Mouse (Mus musculus): ENCODE data around the gene Cyth1.

Gene Cyth1

GRCm38 (mm10) chr11:118130534-118130933 lies 117.9 kb downstream of the Cyth1 start, which contains the start of gene Dnah17:
Gene Dnah17, minus strand, starts transcription at chr11:118130634.
- in situ Hi-C loops (cut with MboI, MseI): no loop called here

DNA sequence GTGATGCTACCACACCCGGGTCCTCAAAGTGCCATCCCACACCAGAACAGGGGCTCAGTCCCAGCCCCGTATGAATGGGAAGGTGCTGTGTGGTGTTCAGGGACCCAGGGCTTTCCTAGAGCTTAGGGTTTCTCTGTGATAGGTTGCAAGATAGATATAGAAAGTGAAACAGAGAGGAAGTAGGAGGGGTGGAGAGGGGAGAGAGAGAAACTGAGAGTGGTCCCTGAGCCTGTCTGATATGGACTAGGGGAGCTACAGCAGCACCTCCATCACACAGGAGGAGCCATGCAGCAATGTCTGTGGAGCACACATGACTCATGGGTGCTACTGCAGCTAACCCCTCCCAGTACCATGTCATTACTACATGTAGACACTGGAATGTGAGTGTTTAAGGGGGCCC lies 118.6 kb downstream of the Cyth1 start:
- in situ Hi-C loops (cut with MboI, MseI): no loop called here

- in situ Hi-C loops (cut with MboI, MseI): no loop called here
These were observed 126.8 kb downstream of the Cyth1 start for GRCm38 (mm10) chr11:118121592-118121991.

- in situ Hi-C loops (cut with MboI, MseI): no loop called here
These were observed 129.6 kb downstream of the Cyth1 start for GRCm38 (mm10) chr11:118118777-118119176.

GRCm38 (mm10) chr11:118114581-118115110 lies 133.7 kb downstream of the Cyth1 start:
- in situ Hi-C loops (cut with MboI, MseI): no loop called here

DNA sequence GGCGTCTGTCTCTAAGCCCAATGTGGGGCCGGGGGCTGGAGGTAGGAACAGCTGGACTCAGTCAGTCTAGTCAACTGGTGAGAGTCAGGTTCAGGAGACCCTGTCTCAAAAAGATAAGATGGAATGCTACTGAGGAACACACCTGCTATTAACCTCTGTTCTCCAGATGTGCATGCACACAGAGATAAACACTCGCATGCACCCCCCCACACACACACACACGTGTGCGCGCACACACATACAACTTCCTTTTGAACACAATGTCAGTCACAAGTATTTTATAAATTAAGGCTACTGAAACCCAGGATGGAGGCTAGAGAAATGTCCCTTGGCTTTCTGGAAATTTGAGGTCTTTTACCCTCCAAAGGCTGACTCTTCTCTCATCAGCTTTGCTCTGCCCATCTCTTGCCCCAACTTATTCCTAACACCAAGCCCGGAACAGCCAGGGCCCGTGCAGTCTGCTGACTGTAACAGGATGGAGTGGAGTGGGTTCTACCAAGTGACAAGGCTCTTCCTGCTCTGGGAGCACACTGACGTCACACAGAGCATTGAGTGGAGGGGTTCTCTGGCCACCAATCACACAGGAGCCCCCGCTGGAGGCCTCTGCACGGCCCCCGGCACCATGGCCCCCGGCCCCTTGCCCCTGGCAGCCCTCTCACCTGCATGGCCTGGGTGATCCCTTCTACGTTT lies 134.7 kb downstream of the Cyth1 start:
- in situ Hi-C loops (cut with MboI, MseI): no loop called here

DNA sequence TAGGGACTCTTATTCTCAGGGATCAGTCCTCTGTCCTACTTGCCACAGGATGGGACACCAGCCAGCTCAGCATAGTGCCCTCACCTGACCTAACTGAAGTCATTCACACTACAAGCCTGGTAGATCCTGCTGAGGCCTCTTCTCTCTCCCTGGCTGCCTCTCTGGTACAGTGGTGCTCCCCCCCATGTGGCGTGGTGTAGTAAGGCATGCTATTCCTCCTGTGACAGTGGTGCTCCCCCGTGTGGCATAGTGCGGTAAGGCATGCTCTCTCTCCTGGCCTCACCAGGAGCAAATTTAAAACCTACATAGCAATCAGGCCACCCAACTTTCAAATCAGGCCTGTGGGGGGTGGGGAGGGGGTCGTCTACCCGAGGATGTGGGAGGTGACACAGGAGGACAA lies 144.4 kb downstream of the Cyth1 start:
- in situ Hi-C loops (cut with MboI, MseI): no loop called here

GRCm38 (mm10) chr11:118103383-118103782 lies 145.0 kb downstream of the Cyth1 start:
- in situ Hi-C loops (cut with MboI, MseI): no loop called here

GRCm38 (mm10) chr11:118102838-118103237 lies 145.6 kb downstream of the Cyth1 start:
- in situ Hi-C loops (cut with MboI, MseI): no loop called here

DNA sequence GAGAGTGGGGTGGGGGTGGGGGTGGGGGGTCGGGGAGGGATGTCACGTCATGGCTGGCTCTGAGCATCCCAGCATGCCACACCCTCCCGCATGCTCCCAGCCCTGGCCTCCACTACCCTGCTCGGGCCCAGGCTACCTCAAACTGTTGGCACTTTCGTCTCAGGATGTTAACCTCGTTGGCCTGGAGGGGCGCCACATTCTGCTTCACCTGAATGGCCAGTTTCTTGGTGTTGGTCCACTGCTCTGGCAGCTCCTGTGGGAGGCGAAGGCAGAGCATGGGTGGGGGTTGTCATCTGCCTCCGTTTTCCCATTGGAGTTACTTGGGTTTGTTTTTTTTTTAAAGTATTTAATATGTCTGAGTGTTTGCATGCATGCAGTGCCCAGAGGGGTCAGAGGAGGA lies 147.3 kb downstream of the Cyth1 start:
- in situ Hi-C loops (cut with MboI, MseI): no loop called here

- in situ Hi-C loops (cut with MboI, MseI): no loop called here
These were observed 151.7 kb downstream of the Cyth1 start for GRCm38 (mm10) chr11:118096736-118097135.

DNA sequence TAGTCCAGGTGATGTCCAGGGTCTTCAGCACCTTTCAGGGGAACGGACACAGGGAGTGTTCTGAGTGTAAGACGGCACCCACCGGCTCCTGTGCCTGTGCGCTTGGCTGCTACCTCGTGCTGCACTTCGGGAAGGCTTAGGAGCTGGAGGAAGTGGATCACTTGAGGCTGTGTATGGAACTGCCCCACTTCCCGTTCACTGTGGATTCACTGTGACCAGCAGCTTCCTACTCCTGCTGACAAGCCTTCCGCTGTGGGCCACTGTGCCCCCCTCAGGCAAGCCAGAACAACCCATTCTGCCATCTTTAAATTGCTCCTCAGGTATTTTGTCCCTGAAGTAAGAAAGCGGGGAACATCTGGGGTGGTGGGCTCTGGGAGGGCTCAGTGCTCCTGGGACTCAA lies 153.4 kb downstream of the Cyth1 start:
- in situ Hi-C loops (cut with MboI, MseI): no loop called here

- in situ Hi-C loops (cut with MboI, MseI): no loop called here
These were observed 157.3 kb downstream of the Cyth1 start for GRCm38 (mm10) chr11:118091002-118091670.

- in situ Hi-C loops (cut with MboI, MseI): no loop called here
These were observed 159.5 kb downstream of the Cyth1 start for GRCm38 (mm10) chr11:118088896-118089295.

DNA sequence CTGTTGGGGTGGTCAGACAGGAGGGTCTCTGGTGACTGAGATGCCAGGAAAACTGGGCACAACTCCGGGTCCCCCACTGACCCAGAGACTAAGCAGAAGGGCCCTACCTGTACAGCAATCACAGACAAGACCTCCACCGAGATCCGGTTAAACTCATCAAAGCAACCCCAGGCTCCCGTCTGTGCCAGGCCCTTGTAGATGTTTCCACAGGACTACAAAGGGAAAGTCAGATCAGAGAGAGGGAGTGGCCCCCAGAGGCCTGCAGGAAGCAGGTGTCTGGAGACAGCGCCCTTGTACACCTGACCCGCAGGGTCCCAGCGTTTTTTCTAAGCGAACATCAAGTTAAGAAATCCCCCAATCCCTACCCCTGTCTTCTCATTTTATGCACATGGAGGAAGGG lies 162.4 kb downstream of the Cyth1 start:
- in situ Hi-C loops (cut with MboI, MseI): no loop called here

GRCm38 (mm10) chr11:118085176-118085575 lies 163.2 kb downstream of the Cyth1 start:
- in situ Hi-C loops (cut with MboI, MseI): no loop called here

- in situ Hi-C loops (cut with MboI, MseI): loop anchor here (5.0 kb wide), 1 partner anchor 212 kb away; the partner anchor contains the start of gene Tha1
These were observed 164.1 kb downstream of the Cyth1 start for GRCm38 (mm10) chr11:118084266-118084665.

- in situ Hi-C loops (cut with MboI, MseI): loop anchor here (5.0 kb wide), 1 partner anchor 212 kb away; the partner anchor contains the start of gene Tha1
These were observed 164.6 kb downstream of the Cyth1 start for GRCm38 (mm10) chr11:118083811-118084210.

GRCm38 (mm10) chr11:118082294-118082693 lies 166.1 kb downstream of the Cyth1 start:
- in situ Hi-C loops (cut with MboI, MseI): loop anchor here (5.0 kb wide), 1 partner anchor 210 kb away; the partner anchor contains the start of gene Tha1

All from T-helper 1 cell (primary cell).